Mouse (Mus musculus): ENCODE data around the gene Enpp1. TPM values are rescaled to one million over a fixed set of nuclear protein-coding genes. Genes with fewer than 3 reads are reported as not detected.
"Not testable (repeated sequence)": the region's sequence is repeated elsewhere in the genome, so short reads cannot be mapped to it uniquely, and the experiment has no call there.

Gene Enpp1
- polyA plus RNA-seq, 1 experiment from 2014 or later: 2.2 TPM

GRCm38 (mm10) chr10:24630469-24631081 is 81.4 kb downstream of the Enpp1 start:
- ATAC-seq (ENCODE audit: low FRiP score, low read depth): peak; percentile 45; the same call in 1 of the 2 replicates
- Histone ChIP-seq H3K4me3 (no peak overlapping the region), H3K9me3 (no peaks in the 10 kb centered on the region), H3K4me2 (replicated peaks) (peak overlapping the region; percentile 27), H3K4me1 (no peaks in the 10 kb centered on the region), H3K36me3 (no peaks in the 10 kb centered on the region), H3K9ac (replicated peaks) (no peak overlapping the region), H3K27me3 (no peaks in the 10 kb centered on the region), H3K27ac (replicated peaks) (no peak overlapping the region)
- 26% methylated on average over 18 of the region's 18 CpGs for WGBS

GRCm38 (mm10) chr10:24629086-24629720 is 82.8 kb downstream of the Enpp1 start:
- Histone ChIP-seq H3K36me3 (no peaks in the 10 kb centered on the region), H3K9ac (replicated peaks) (no peak overlapping the region), H3K9me3 (no peaks in the 10 kb centered on the region), H3K4me3 (no peak overlapping the region), H3K4me1 (peaks cover 2% of the 10 kb centered on the region; the same call in 1 of the 2 replicates), H3K27me3 (no peaks in the 10 kb centered on the region), H3K4me2 (replicated peaks) (no peak overlapping the region), H3K27ac (replicated peaks) (no peak overlapping the region)
- WGBS: 86% methylated on average over 9 of the region's 9 CpGs
- no peak for ATAC-seq (ENCODE audit: low FRiP score, low read depth)

- Histone ChIP-seq H3K27ac (replicated peaks) (no peak overlapping the region), H3K4me3 (no peak overlapping the region), H3K4me2 (replicated peaks) (no peak overlapping the region), H3K9ac (replicated peaks) (no peak overlapping the region), H3K4me1 (peaks cover 2% of the 10 kb centered on the region; the same call in 1 of the 2 replicates), H3K36me3 (no peaks in the 10 kb centered on the region), H3K9me3 (no peaks in the 10 kb centered on the region), H3K27me3 (no peaks in the 10 kb centered on the region)
- 79% methylated on average over 9 of the region's 9 CpGs for WGBS
- no peak for ATAC-seq (ENCODE audit: low FRiP score, low read depth)
These were observed 83.5 kb downstream of the Enpp1 start for GRCm38 (mm10) chr10:24628466-24628865.

GRCm38 (mm10) chr10:24627262-24627661 is 84.7 kb downstream of the Enpp1 start:
- peaks cover 2% of the 10 kb centered on the region; the same call in 1 of the 2 replicates for H3K4me1 ChIP-seq
- no peak overlapping the region for H3K9ac ChIP-seq (replicated peaks)
- H3K4me2 ChIP-seq (replicated peaks): no peak overlapping the region
- H3K36me3 ChIP-seq: no peaks in the 10 kb centered on the region
- H3K27ac ChIP-seq (replicated peaks): no peak overlapping the region
- H3K4me3 ChIP-seq: no peak overlapping the region
- no peak for ATAC-seq (ENCODE audit: low FRiP score, low read depth)
- no peaks in the 10 kb centered on the region for H3K9me3 ChIP-seq
- 72% methylated on average over 12 of the region's 12 CpGs for WGBS
- H3K27me3 ChIP-seq: no peaks in the 10 kb centered on the region

GRCm38 (mm10) chr10:24625060-24625701 is 86.8 kb downstream of the Enpp1 start:
- no peak overlapping the region for H3K4me3 ChIP-seq
- H3K27ac ChIP-seq (replicated peaks): no peak overlapping the region
- no peaks in the 10 kb centered on the region for H3K36me3 ChIP-seq
- no peak overlapping the region for H3K9ac ChIP-seq (replicated peaks)
- ATAC-seq (ENCODE audit: low FRiP score, low read depth): peak; percentile 44
- H3K27me3 ChIP-seq: no peaks in the 10 kb centered on the region
- 36% methylated on average over 24 of the region's 24 CpGs for WGBS
- H3K9me3 ChIP-seq: no peaks in the 10 kb centered on the region
- H3K4me1 ChIP-seq: peaks cover 2% of the 10 kb centered on the region; the same call in 1 of the 2 replicates
- peak overlapping the region; percentile 25 for H3K4me2 ChIP-seq (replicated peaks)

GRCm38 (mm10) chr10:24622586-24622985 is 89.4 kb downstream of the Enpp1 start:
- H3K9me3 ChIP-seq: no peaks in the 10 kb centered on the region
- WGBS: 27% methylated on average over 7 of the region's 7 CpGs
- H3K27me3 ChIP-seq: no peaks in the 10 kb centered on the region

GRCm38 (mm10) chr10:24621572-24621971 is 90.4 kb downstream of the Enpp1 start:
- ATAC-seq (ENCODE audit: low FRiP score, low read depth): no peak

More at GRCm38 (mm10) chr10:24622586-24622985, 89.4 kb downstream of the Enpp1 start:
- H3K36me3 ChIP-seq: no peaks in the 10 kb centered on the region
- H3K4me2 ChIP-seq (replicated peaks): no peak overlapping the region
- H3K4me3 ChIP-seq: no peak overlapping the region
- peaks cover 2% of the 10 kb centered on the region; the same call in 1 of the 2 replicates for H3K4me1 ChIP-seq
- no peak overlapping the region for H3K27ac ChIP-seq (replicated peaks)
- no peak for ATAC-seq (ENCODE audit: low FRiP score, low read depth)
- no peak overlapping the region for H3K9ac ChIP-seq (replicated peaks)

GRCm38 (mm10) chr10:24616572-24616971 is 95.4 kb downstream of the Enpp1 start:
- H3K36me3 ChIP-seq; H3K27me3 ChIP-seq; ATAC-seq (ENCODE audit: low FRiP score, low read depth); H3K4me1 ChIP-seq; H3K27ac ChIP-seq (replicated peaks); H3K9ac ChIP-seq (replicated peaks); H3K9me3 ChIP-seq; H3K4me2 ChIP-seq (replicated peaks); H3K4me3 ChIP-seq: not testable (repeated sequence)
- 96% methylated on average over 1 of the region's 1 CpGs for WGBS

More at GRCm38 (mm10) chr10:24621572-24621971, 90.4 kb downstream of the Enpp1 start:
- no peak overlapping the region for H3K4me2 ChIP-seq (replicated peaks)
- H3K9ac ChIP-seq (replicated peaks): no peak overlapping the region
- no peaks in the 10 kb centered on the region for H3K36me3 ChIP-seq
- H3K4me1 ChIP-seq: peaks cover 2% of the 10 kb centered on the region; the same call in 1 of the 2 replicates
- H3K4me3 ChIP-seq: no peak overlapping the region
- 45% methylated on average over 9 of the region's 9 CpGs for WGBS
- no peak overlapping the region for H3K27ac ChIP-seq (replicated peaks)
- no peaks in the 10 kb centered on the region for H3K9me3 ChIP-seq
- no peaks in the 10 kb centered on the region for H3K27me3 ChIP-seq

GRCm38 (mm10) chr10:24615799-24616198 is 96.2 kb downstream of the Enpp1 start:
- Histone ChIP-seq H3K4me3 (no peak overlapping the region), H3K27ac (replicated peaks) (no peak overlapping the region), H3K4me2 (replicated peaks) (no peak overlapping the region), H3K9ac (replicated peaks) (no peak overlapping the region), H3K36me3 (no peaks in the 10 kb centered on the region), H3K27me3 (no peaks in the 10 kb centered on the region), H3K9me3 (no peaks in the 10 kb centered on the region), H3K4me1 (no peaks in the 10 kb centered on the region)
- ATAC-seq (ENCODE audit: low FRiP score, low read depth): no peak
- WGBS: 78% methylated on average over 6 of the region's 6 CpGs

GRCm38 (mm10) chr10:24614726-24615125 is 97.2 kb downstream of the Enpp1 start:
- ATAC-seq (ENCODE audit: low FRiP score, low read depth): no peak
- no peaks in the 10 kb centered on the region for H3K9me3 ChIP-seq
- no peak overlapping the region for H3K4me2 ChIP-seq (replicated peaks)
- no peak overlapping the region for H3K4me3 ChIP-seq
- no peak overlapping the region for H3K27ac ChIP-seq (replicated peaks)
- H3K4me1 ChIP-seq: no peaks in the 10 kb centered on the region
- H3K9ac ChIP-seq (replicated peaks): no peak overlapping the region
- 88% methylated on average over 4 of the region's 4 CpGs for WGBS
- H3K36me3 ChIP-seq: no peaks in the 10 kb centered on the region
- H3K27me3 ChIP-seq: no peaks in the 10 kb centered on the region

GRCm38 (mm10) chr10:24609766-24610165 is 102.2 kb downstream of the Enpp1 start:
- no peak for ATAC-seq (ENCODE audit: low FRiP score, low read depth)
- no peak overlapping the region for H3K4me2 ChIP-seq (replicated peaks)
- H3K4me1 ChIP-seq: no peaks in the 10 kb centered on the region
- H3K9me3 ChIP-seq: no peaks in the 10 kb centered on the region
- WGBS: 92% methylated on average over 9 of the region's 9 CpGs
- H3K4me3 ChIP-seq: no peak overlapping the region
- no peak overlapping the region for H3K9ac ChIP-seq (replicated peaks)
- no peaks in the 10 kb centered on the region for H3K36me3 ChIP-seq
- no peak overlapping the region for H3K27ac ChIP-seq (replicated peaks)
- no peaks in the 10 kb centered on the region for H3K27me3 ChIP-seq

GRCm38 (mm10) chr10:24609146-24609545 is 102.8 kb downstream of the Enpp1 start:
- Histone ChIP-seq H3K27me3 (no peaks in the 10 kb centered on the region), H3K9ac (replicated peaks) (no peak overlapping the region), H3K36me3 (no peaks in the 10 kb centered on the region), H3K4me2 (replicated peaks) (no peak overlapping the region), H3K27ac (replicated peaks) (no peak overlapping the region), H3K4me3 (no peak overlapping the region), H3K4me1 (no peaks in the 10 kb centered on the region), H3K9me3 (0 out of 2 replicates have a peak, but pooled peaks cover 2% of the 10 kb centered on the region)
- 87% methylated on average over 3 of the region's 3 CpGs for WGBS
- ATAC-seq (ENCODE audit: low FRiP score, low read depth): no peak

Data from midbrain, embryonic 12.5 days (tissue).